Mouse (Mus musculus): ENCODE measurements around the gene Gm10283. TPM values are rescaled to one million over a fixed set of nuclear protein-coding genes. Genes with fewer than 3 reads are reported as not detected.

Gene Gm10283
- total and polyA plus RNA-seq, 3 experiments: not detected

GRCm38 (mm10) chr8:60386589-60386988, 116.4 kb downstream of the Gm10283 start:
- Histone ChIP-seq H3K36me3 (ENCODE audit: control insufficient read depth, insufficient read depth, low read length) (no peaks in the 10 kb centered on the region), H3K27me3 (ENCODE audit: control insufficient read depth, insufficient read depth, low read length) (no peaks in the 10 kb centered on the region), H3K4me3 (no peak overlapping the region), H3K27ac (no peak overlapping the region), H3K4me1 (ENCODE audit: control insufficient read depth, insufficient read depth, low read length) (no peaks in the 10 kb centered on the region), H3K79me2 (replicated peaks; ENCODE audit: control insufficient read depth, insufficient read depth, low read length) (no peaks in the 10 kb centered on the region), H3K9ac (ENCODE audit: low read depth, low read length) (no peak overlapping the region)
- DNase-seq: no peak
- WGBS: 86% methylated on average over 2 of the region's 2 CpGs
- intact Hi-C loops (cut with DNase I): no loop called here
- TF ChIP-seq EP300 (IDR thresholded peaks at IDR 0.05; ENCODE audit: insufficient read depth, low read depth, low read length) (no peak), CTCF (IDR thresholded peaks at IDR 0.05) (no peak), POLR2A (IDR thresholded peaks at IDR 0.05; ENCODE audit: insufficient read depth, low read depth, low read length) (no peak)

Other genes with a start within 250 kb of the Gm10283 start
- not detected for gene Aadat, start 2.7 kb upstream of the Gm10283 start, total RNA-seq (2021)
- 0.20 TPM in 1 of 2 replicates, not detected in the other for gene Aadat, start 2.7 kb upstream of the Gm10283 start, polyA plus RNA-seq (2012; rRNA removed)
- gene Mfap3l, start 129.6 kb upstream of the Gm10283 start, total RNA-seq (2021): 10 to 100 TPM; 11.8 to 14.0 TPM
- 3.6 and 7.1 TPM in 2 replicates for gene Mfap3l, start 129.6 kb upstream of the Gm10283 start, polyA plus RNA-seq (2012; rRNA removed)

Data from heart, adult 2 months (tissue).